Mouse (Mus musculus): ENCODE data around the gene Nfib. TPM values are rescaled to one million over a fixed set of nuclear protein-coding genes. Genes with fewer than 3 reads are reported as not detected.

The Nfib gene
- total and polyA plus RNA-seq, 3 experiments, result 0.04 to 0.11 (median 0.09) TPM

GRCm38 (mm10) chr4:82587146-82587870, 118.2 kb downstream of the Nfib start:
- Histone ChIP-seq H3K9ac (ENCODE audit: insufficient read depth, low read depth) (no peak overlapping the region), H3K4me1 (ENCODE audit: control insufficient read depth in 1 of 2, insufficient read depth in 2 of 2) (peaks cover 3 to 5% of the 10 kb centered on the region in 2 experiments; a peak in 2 of 4 replicates), H3K79me2 (replicated peaks; ENCODE audit: control insufficient read depth, extremely low read depth, insufficient read depth, poor library complexity, severe bottlenecking) (no peaks in the 10 kb centered on the region), H3K9me3 (replicated peaks; ENCODE audit: low read length) (no peaks in the 10 kb centered on the region), H3K4me2 (ENCODE audit: insufficient read depth, low read depth, poor library complexity, severe bottlenecking) (no peak overlapping the region), H3K36me3 (replicated peaks in 1 of 2; ENCODE audit: control insufficient read depth in 1 of 2, insufficient read depth in 1 of 2, low read length in 1 of 2) (no peaks in the 10 kb centered on the region), H3K27me3 (replicated peaks) (no peaks in the 10 kb centered on the region), H3K4me3 (replicated peaks in 1 of 3; ENCODE audit: low read depth in 2 of 3, low read length in 2 of 3, poor library complexity in 1 of 3) (no peak overlapping the region), H3K27ac (ENCODE audit: insufficient read depth, low read depth) (no peak overlapping the region)
- in situ Hi-C loops (cut with MboI; ENCODE audit: low pct_ligation_motif_present, low pct_unique_long_range_greater_than_20kb, low sequenced_read_pairs) (no loop called here), dilution Hi-C loops (cut with MboI; ENCODE audit: extremely low pct_ligation_motif_present, extremely low pct_unique_long_range_greater_than_20kb, low sequenced_read_pairs) (no loop called here)
- TF ChIP-seq MXI1 (IDR thresholded peaks at IDR 0.05; ENCODE audit: low read depth, low read length), result no peak
- TF ChIP-seq NELFE (IDR thresholded peaks at IDR 0.05; ENCODE audit: low read depth, low read length), result no peak
- no peak for TF ChIP-seq TCF12 (IDR thresholded peaks at IDR 0.05; ENCODE audit: low read depth, low read length)
- no peak for TF ChIP-seq IRF4 (IDR thresholded peaks at IDR 0.05; ENCODE audit: low read depth, low read length)
- no peak for TF ChIP-seq JUND (conservative IDR thresholded peaks at IDR 0.05; ENCODE audit: low read depth, low read length)
- no peak for TF ChIP-seq MAFK (IDR thresholded peaks at IDR 0.05; ENCODE audit: insufficient replicate concordance, low read length)
- TF ChIP-seq UBTF (IDR thresholded peaks at IDR 0.05; ENCODE audit: low read depth, low read length), result no peak
- TF ChIP-seq MAZ (IDR thresholded peaks at IDR 0.05; ENCODE audit: low read depth, low read length), result no peak
- TF ChIP-seq TBP (conservative IDR thresholded peaks at IDR 0.05; ENCODE audit: low read depth, low read length), result no peak
- TF ChIP-seq HCFC1 (IDR thresholded peaks at IDR 0.05; ENCODE audit: low read depth, low read length), result no peak
- no peak for TF ChIP-seq JUN (IDR thresholded peaks at IDR 0.05; ENCODE audit: insufficient read depth, low read depth, low read length)
- TF ChIP-seq NRF1 (IDR thresholded peaks at IDR 0.05; ENCODE audit: low read depth, low read length), result no peak
- TF ChIP-seq MYC (IDR thresholded peaks at IDR 0.05; ENCODE audit: low read depth, low read length), result no peak
- TF ChIP-seq ZMIZ1 (IDR thresholded peaks at IDR 0.05; ENCODE audit: low read depth, low read length), result no peak
- no peak for TF ChIP-seq E2F4 (IDR thresholded peaks at IDR 0.05; ENCODE audit: insufficient replicate concordance, low read depth, low read length)
- TF ChIP-seq ZNF384 (IDR thresholded peaks at IDR 0.05; ENCODE audit: low read depth, low read length), result no peak
- no peak for TF ChIP-seq KAT2A (IDR thresholded peaks at IDR 0.05; ENCODE audit: insufficient replicate concordance, low read length)
- no peak for TF ChIP-seq CHD2 (IDR thresholded peaks at IDR 0.05; ENCODE audit: low read length)
- no peak for TF ChIP-seq ETS1 (conservative IDR thresholded peaks at IDR 0.05; ENCODE audit: low read depth, low read length)
- TF ChIP-seq USF1 (IDR thresholded peaks at IDR 0.05; ENCODE audit: low read depth, low read length), result no peak
- DNase-seq (ENCODE audit: extremely low read depth), result no peak

GRCm38 (mm10) chr4:82586637-82587036, 118.9 kb downstream of the Nfib start:
- Histone ChIP-seq H3K79me2 (replicated peaks; ENCODE audit: control insufficient read depth, extremely low read depth, insufficient read depth, poor library complexity, severe bottlenecking) (no peaks in the 10 kb centered on the region), H3K27ac (ENCODE audit: insufficient read depth, low read depth) (no peak overlapping the region), H3K4me3 (replicated peaks in 1 of 3; ENCODE audit: low read depth in 2 of 3, low read length in 2 of 3, poor library complexity in 1 of 3) (no peak overlapping the region), H3K4me2 (ENCODE audit: insufficient read depth, low read depth, poor library complexity, severe bottlenecking) (no peak overlapping the region), H3K9ac (ENCODE audit: insufficient read depth, low read depth) (no peak overlapping the region), H3K9me3 (replicated peaks; ENCODE audit: low read length) (no peaks in the 10 kb centered on the region), H3K4me1 (ENCODE audit: control insufficient read depth in 1 of 2, insufficient read depth in 2 of 2) (peaks cover 3 to 5% of the 10 kb centered on the region in 2 experiments; a peak in 2 of 4 replicates), H3K36me3 (replicated peaks in 1 of 2; ENCODE audit: control insufficient read depth in 1 of 2, insufficient read depth in 1 of 2, low read length in 1 of 2) (no peaks in the 10 kb centered on the region), H3K27me3 (replicated peaks) (no peaks in the 10 kb centered on the region)
- dilution Hi-C loops (cut with MboI; ENCODE audit: extremely low pct_ligation_motif_present, extremely low pct_unique_long_range_greater_than_20kb, low sequenced_read_pairs) (no loop called here), in situ Hi-C loops (cut with MboI; ENCODE audit: low pct_ligation_motif_present, low pct_unique_long_range_greater_than_20kb, low sequenced_read_pairs) (no loop called here)
- no peak for DNase-seq (ENCODE audit: extremely low read depth)
- no peak for TF ChIP-seq CHD2 (IDR thresholded peaks at IDR 0.05; ENCODE audit: low read length)
- TF ChIP-seq UBTF (IDR thresholded peaks at IDR 0.05; ENCODE audit: low read depth, low read length), result no peak

Data from CH12.LX (cell line).